Mouse (Mus musculus): ENCODE measurements around the gene Tle4. TPM values are rescaled to one million over a fixed set of nuclear protein-coding genes. Genes with fewer than 3 reads are reported as not detected.

Gene Tle4
- polyA plus RNA-seq, 1 experiment from 2014 or later, result 44.7 TPM

DNA sequence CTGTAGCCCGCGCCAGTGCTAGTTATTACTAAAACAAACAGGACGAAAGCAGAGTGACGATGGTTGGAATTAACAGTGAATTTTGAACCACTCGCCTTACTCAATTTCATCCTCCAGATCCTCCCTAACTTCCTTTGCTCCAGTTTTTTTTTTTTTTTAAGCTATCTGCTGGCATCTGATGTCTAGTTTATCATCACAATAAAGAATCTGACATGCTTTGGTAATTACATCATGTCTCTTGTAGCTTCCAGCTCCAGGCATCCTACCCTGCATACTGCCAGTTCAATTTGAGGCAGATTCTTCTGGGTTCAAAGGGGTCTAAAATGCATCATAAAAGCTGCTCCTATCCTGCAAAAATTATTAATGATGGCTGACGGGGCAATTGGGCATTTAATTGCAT lies 181.9 kb downstream of the Tle4 start:
- no peaks in the 10 kb centered on the region for H3K36me3 ChIP-seq (ENCODE audit: control insufficient read depth, insufficient read depth, low read length)
- no peaks in the 10 kb centered on the region for H3K9me3 ChIP-seq (ENCODE audit: control insufficient read depth, low read length)
- WGBS, result 61% methylated on average over 6 of the region's 6 CpGs
- ATAC-seq (replicated peaks; ENCODE audit: low FRiP score), result no peak
- peaks cover 5% of the 10 kb centered on the region; the same call in 1 of the 2 replicates for H3K4me1 ChIP-seq (replicated peaks; ENCODE audit: control insufficient read depth, insufficient read depth, low read length)
- no peaks in the 10 kb centered on the region for H3K27me3 ChIP-seq (ENCODE audit: control insufficient read depth, insufficient read depth, low read length)
- no peak overlapping the region for H3K4me2 ChIP-seq (ENCODE audit: low read depth, low read length, severe bottlenecking)
- no peak overlapping the region for H3K27ac ChIP-seq (ENCODE audit: low read depth, low read length)
- no peak for DNase-seq (ENCODE audit: low spot score)
- H3K9ac ChIP-seq (ENCODE audit: low read length), result no peak overlapping the region
- H3K4me3 ChIP-seq (ENCODE audit: low read depth, low read length), result no peak overlapping the region

GRCm38 (mm10) chr19:14414957-14415356 lies 182.9 kb downstream of the Tle4 start:
- no peaks in the 10 kb centered on the region for H3K9me3 ChIP-seq (ENCODE audit: control insufficient read depth, low read length)
- DNase-seq (ENCODE audit: low spot score), result no peak
- H3K4me2 ChIP-seq (ENCODE audit: low read depth, low read length, severe bottlenecking), result no peak overlapping the region
- H3K4me1 ChIP-seq (replicated peaks; ENCODE audit: control insufficient read depth, insufficient read depth, low read length), result peaks cover 5% of the 10 kb centered on the region; the same call in 1 of the 2 replicates
- 6% methylated on average over 4 of the region's 4 CpGs for WGBS
- H3K4me3 ChIP-seq (ENCODE audit: low read depth, low read length), result no peak overlapping the region
- no peaks in the 10 kb centered on the region for H3K27me3 ChIP-seq (ENCODE audit: control insufficient read depth, insufficient read depth, low read length)
- no peak overlapping the region for H3K9ac ChIP-seq (ENCODE audit: low read length)
- no peak overlapping the region for H3K27ac ChIP-seq (ENCODE audit: low read depth, low read length)
- H3K36me3 ChIP-seq (ENCODE audit: control insufficient read depth, insufficient read depth, low read length), result no peaks in the 10 kb centered on the region
- peak; percentile 61; the same call in 1 of the 2 replicates for ATAC-seq (replicated peaks; ENCODE audit: low FRiP score)

DNA sequence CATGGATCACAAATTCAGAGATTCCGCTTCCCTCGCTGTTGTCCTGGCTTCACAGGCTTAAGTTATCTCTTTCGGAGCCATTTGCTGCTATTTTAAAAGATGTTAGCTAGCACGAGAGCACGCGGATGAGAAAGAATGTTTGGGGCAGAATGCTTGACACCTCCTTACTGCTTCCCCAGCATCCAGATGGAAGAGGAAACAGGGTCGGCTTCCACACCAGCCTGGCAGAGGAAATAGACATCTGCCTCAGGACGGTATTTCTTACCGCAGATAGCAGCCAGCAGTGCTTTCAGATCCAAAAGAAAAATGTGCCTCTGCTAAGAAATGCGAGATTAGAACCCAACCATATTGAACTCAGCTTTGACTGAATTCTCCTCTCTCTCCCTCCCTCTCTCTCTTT lies 191.2 kb downstream of the Tle4 start:
- Histone ChIP-seq H3K4me1 (replicated peaks; ENCODE audit: control insufficient read depth, insufficient read depth, low read length) (no peaks in the 10 kb centered on the region), H3K9me3 (ENCODE audit: control insufficient read depth, low read length) (no peaks in the 10 kb centered on the region), H3K27me3 (ENCODE audit: control insufficient read depth, insufficient read depth, low read length) (no peaks in the 10 kb centered on the region), H3K36me3 (ENCODE audit: control insufficient read depth, insufficient read depth, low read length) (no peaks in the 10 kb centered on the region), H3K27ac (ENCODE audit: low read depth, low read length) (no peak overlapping the region), H3K9ac (ENCODE audit: low read length) (no peak overlapping the region), H3K4me2 (ENCODE audit: low read depth, low read length, severe bottlenecking) (no peak overlapping the region), H3K4me3 (ENCODE audit: low read depth, low read length) (no peak overlapping the region)
- WGBS, result 84% methylated on average over 10 of the region's 10 CpGs
- ATAC-seq (replicated peaks; ENCODE audit: low FRiP score) (no peak), DNase-seq (ENCODE audit: low spot score) (no peak)
